Mouse (Mus musculus) lung, postnatal 25 days (tissue): ENCODE data around the gene Scn2b.

ENCODE experiments used
- DNase-seq: peaks from one replicate; pipeline ENCODE4 v3.0.0; 2022; ENCODE audit warnings: low spot score

The Scn2b gene

GRCm38 (mm10) chr9:45173475-45173874, 55.9 kb downstream of the Scn2b start:
- no peak for DNase-seq

DNA sequence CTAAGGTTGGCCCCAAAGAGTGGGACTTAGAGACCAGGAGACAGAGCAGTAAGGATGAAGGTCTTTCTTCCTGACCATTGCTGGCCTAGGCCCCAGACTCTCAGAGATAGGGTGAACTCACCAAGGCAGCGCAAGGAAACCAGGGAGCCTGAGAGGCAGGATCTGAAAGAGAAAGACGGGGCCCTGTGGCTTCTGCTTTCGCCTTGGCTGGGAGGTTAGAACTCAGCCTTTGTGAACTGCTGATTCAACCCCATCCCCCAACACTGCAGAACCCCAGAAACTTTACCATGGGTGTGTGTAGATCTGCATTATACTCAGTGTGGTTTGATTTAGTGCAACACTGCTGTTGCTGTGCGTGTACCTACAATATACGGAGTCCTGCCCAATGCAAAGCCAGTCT, 61.7 kb downstream of the Scn2b start:
- no peak for DNase-seq
